ENCODE assay signal across 25 mouse cellular contexts in genomic region chr5:39624218-39624590, GRCm38 (mm10).
DNase-seq lines count a peak whose midpoint lies in the region; ATAC-seq and TF ChIP-seq lines count a peak whose summit lies in the region.
"Had no signal": no experiment of that assay in that cellular context is flagged by ENCODE, and none has a peak within 500 bp of the region (broad histone marks: within the 10 kb centered on the region; RNA-seq: fewer than 3 reads in every experiment).

No protein-coding gene starts in this region.

- H3K4me3 ChIP-seq in gastrocnemius, adult 2 months, result no peak overlapping the region
- no peak overlapping the region for H3K4me3 ChIP-seq in heart, postnatal 0 days (ENCODE audit: low read depth, low read length)
- H3K4me3 ChIP-seq in midbrain, embryonic 15.5 days, result no peak overlapping the region
- H3K4me3 ChIP-seq in midbrain, embryonic 13.5 days (replicated peaks), result no peak overlapping the region
- no peak overlapping the region for H3K4me3 ChIP-seq in cortical plate, adult 2 months (ENCODE audit: insufficient read depth, low read length)
- H3K4me3 ChIP-seq: forebrain, embryonic 10.5 days; limb, embryonic 13.5 days; liver, embryonic 12.5 days; myocyte; neural tube, embryonic 13.5 days; stomach, embryonic 15.5 days had no signal

- no peaks in the 10 kb centered on the region for H3K27me3 ChIP-seq in heart, postnatal 0 days (ENCODE audit: control insufficient read depth, insufficient read depth, low read length)
- no peaks in the 10 kb centered on the region for H3K27me3 ChIP-seq in midbrain, embryonic 15.5 days (replicated peaks)
- no peaks in the 10 kb centered on the region for H3K27me3 ChIP-seq in midbrain, embryonic 13.5 days
- H3K27me3 ChIP-seq: CH12.LX; limb, embryonic 13.5 days; liver, embryonic 12.5 days; neural tube, embryonic 13.5 days; Patski; stomach, embryonic 15.5 days had no signal

- peaks cover 14% of the 10 kb centered on the region; the same call in 1 of the 2 replicates for H3K4me1 ChIP-seq in heart, postnatal 0 days (ENCODE audit: control insufficient read depth, insufficient read depth)
- peaks cover 10% of the 10 kb centered on the region for H3K4me1 ChIP-seq in midbrain, embryonic 15.5 days
- H3K4me1 ChIP-seq in midbrain, embryonic 13.5 days (replicated peaks), result peaks cover 24% of the 10 kb centered on the region
- H3K4me1 ChIP-seq in cortical plate, adult 2 months (ENCODE audit: control insufficient read depth, insufficient read depth, low read length), result peaks cover 21% of the 10 kb centered on the region
- H3K4me1 ChIP-seq: liver, embryonic 12.5 days; stomach, embryonic 15.5 days had no signal

- no peak for TF ChIP-seq CTCF in gastrocnemius, adult 2 months (IDR thresholded peaks at IDR 0.05)
- no peak for TF ChIP-seq CTCF in heart, postnatal 0 days (IDR thresholded peaks at IDR 0.05; ENCODE audit: low read depth)
- no peak for TF ChIP-seq CTCF in cortical plate, adult 2 months (IDR thresholded peaks at IDR 0.05; ENCODE audit: extremely low read depth, insufficient read depth, low read length)

- intact Hi-C loops in gastrocnemius, adult 2 months (cut with DNase I), result no loop called here
- intact Hi-C loops in heart, postnatal 25 days (cut with DNase I), result no loop called here

- H3K27ac ChIP-seq in gastrocnemius, adult 2 months, result peak overlapping the region; percentile 58
- no peak overlapping the region for H3K27ac ChIP-seq in heart, postnatal 0 days (ENCODE audit: low read depth)
- H3K27ac ChIP-seq in midbrain, embryonic 15.5 days, result no peak overlapping the region
- no peak overlapping the region for H3K27ac ChIP-seq in midbrain, embryonic 13.5 days
- H3K27ac ChIP-seq in cortical plate, adult 2 months (ENCODE audit: insufficient read depth, low read length), result peak overlapping the region; percentile 64; the same call in 1 of the 2 replicates
- H3K27ac ChIP-seq: forebrain, embryonic 10.5 days; hindbrain, embryonic 14.5 days; kidney, postnatal 0 days; limb, embryonic 13.5 days; liver, embryonic 12.5 days; neural tube, embryonic 13.5 days; stomach, embryonic 15.5 days had no signal

- H3K9ac ChIP-seq in heart, postnatal 0 days (replicated peaks; ENCODE audit: low read depth, low read length), result no peak overlapping the region
- H3K9ac ChIP-seq in midbrain, embryonic 15.5 days, result no peak overlapping the region
- H3K9ac ChIP-seq in midbrain, embryonic 13.5 days (replicated peaks), result no peak overlapping the region
- H3K9ac ChIP-seq: hindbrain, embryonic 14.5 days; limb, embryonic 13.5 days; liver, embryonic 12.5 days; neural tube, embryonic 13.5 days; stomach, embryonic 15.5 days had no signal

- no peak for TF ChIP-seq POLR2A in cortical plate, adult 2 months (IDR thresholded peaks at IDR 0.05; ENCODE audit: extremely low read depth, insufficient read depth, low read length)

- TF ChIP-seq EP300 in heart, postnatal 0 days (IDR thresholded peaks at IDR 0.05; ENCODE audit: low read depth), result no peak

- no peaks in the 10 kb centered on the region for H3K9me3 ChIP-seq in heart, postnatal 0 days (replicated peaks; ENCODE audit: control insufficient read depth, low read length)
- H3K9me3 ChIP-seq in midbrain, embryonic 15.5 days, result no peaks in the 10 kb centered on the region
- no peaks in the 10 kb centered on the region for H3K9me3 ChIP-seq in midbrain, embryonic 13.5 days
- H3K9me3 ChIP-seq: forebrain, embryonic 10.5 days; limb, embryonic 13.5 days; liver, embryonic 12.5 days; neural tube, embryonic 13.5 days; stomach, embryonic 15.5 days had no signal

- no peak overlapping the region for H3K4me2 ChIP-seq in heart, postnatal 0 days (ENCODE audit: low read depth, low read length)
- H3K4me2 ChIP-seq in midbrain, embryonic 15.5 days, result no peak overlapping the region
- no peak overlapping the region for H3K4me2 ChIP-seq in midbrain, embryonic 13.5 days (replicated peaks)
- H3K4me2 ChIP-seq: hindbrain, embryonic 14.5 days; limb, embryonic 13.5 days; liver, embryonic 12.5 days; neural tube, embryonic 13.5 days; stomach, embryonic 15.5 days had no signal

- DNase-seq in gastrocnemius, adult 2 months, result no peak
- no peak for DNase-seq in gastrocnemius, postnatal 4 days (ENCODE audit: low spot score in 2 of 2)
- DNase-seq in heart, postnatal 0 days (ENCODE audit: low spot score), result no peak
- no peak for DNase-seq in heart, postnatal 25 days (ENCODE audit: low spot score)
- DNase-seq in embryo, embryonic 10.5 days (ENCODE audit: low spot score), result no peak
- DNase-seq: adrenal gland, postnatal 36 days; B cell, adult 2 months; cerebellum, adult 11-12 months; kidney, adult 18-20 months; lung, adult 2 months had no signal

- H3K36me3 ChIP-seq in heart, postnatal 0 days (replicated peaks; ENCODE audit: control insufficient read depth, insufficient read depth, low read length), result no peaks in the 10 kb centered on the region
- no peaks in the 10 kb centered on the region for H3K36me3 ChIP-seq in midbrain, embryonic 15.5 days (replicated peaks)
- no peaks in the 10 kb centered on the region for H3K36me3 ChIP-seq in midbrain, embryonic 13.5 days
- H3K36me3 ChIP-seq: forebrain, embryonic 10.5 days; G1E; limb, embryonic 13.5 days; liver, embryonic 12.5 days; neural tube, embryonic 13.5 days; stomach, embryonic 15.5 days had no signal

- ATAC-seq in heart, postnatal 0 days (ENCODE audit: insufficient read depth, low read depth), result 0 out of 2 replicates have a peak, but pooled peaks have one; percentile 18
- ATAC-seq in midbrain, embryonic 15.5 days (replicated peaks), result 0 out of 2 replicates have a peak, but pooled peaks have one; percentile 2
- ATAC-seq in midbrain, embryonic 13.5 days, result no peak
- ATAC-seq: inflammation-experienced regulatory T-cells, adult 6 months; liver, embryonic 12.5 days had no signal

- 40% methylated on average over 4 of the region's 4 CpGs for WGBS in heart, postnatal 0 days
- WGBS in midbrain, embryonic 15.5 days, result 60% methylated on average over 4 of the region's 4 CpGs
- 59% methylated on average over 4 of the region's 4 CpGs for WGBS in midbrain, embryonic 13.5 days

Comparison
In these comparisons a context has a peak if more than half of its experiments do, and no peak if none do; other contexts are left out.
1. H3K27ac ChIP-seq: peak in gastrocnemius, adult 2 months (single experiment) and cortical plate, adult 2 months (single experiment); none in heart, postnatal 0 days (single experiment), midbrain, embryonic 15.5 days (single experiment) and midbrain, embryonic 13.5 days (single experiment).